Mouse (Mus musculus) liver, embryonic 15.5 days (tissue): Measurements from ENCODE around the gene Maf. TPM values are rescaled to one million over a fixed set of nuclear protein-coding genes. Genes with fewer than 3 reads are reported as not detected.
A peak's percentile ranks its signal among the peaks of the same experiment; 100 is the strongest.

Source experiments
- ATAC-seq: fragments of 200-750 bp; cut with Nextera tagmentation; 2 replicates; pipeline ENCODE4 v1.8.0; 2017; ENCODE audit warnings: moderate number of reproducible peaks, mild to moderate bottlenecking, moderate library complexity; ENCODE audit not compliant: insufficient read depth
- H3K27ac ChIP-seq: fragments of 300-500 bp; sonication (generic); replicated peaks from 2 replicates; pipeline ENCODE4 v1.5.1; 2015; ENCODE audit warnings: mild to moderate bottlenecking, inconsistent platforms
- H3K27me3 ChIP-seq: fragments of 300-500 bp; sonication (generic); 2 replicates; pipeline ENCODE4 v1.6.1; 2015; ENCODE audit warnings: mild to moderate bottlenecking, inconsistent platforms
- H3K36me3 ChIP-seq: fragments of 300-500 bp; sonication (generic); replicated peaks from 2 replicates; pipeline ENCODE4 v1.6.1; 2015; ENCODE audit warnings: moderate library complexity, mild to moderate bottlenecking, inconsistent platforms
- H3K4me1 ChIP-seq: fragments of 300-500 bp; sonication (generic); replicated peaks from 2 replicates; pipeline ENCODE4 v1.6.1; 2015; ENCODE audit warnings: inconsistent platforms
- H3K4me2 ChIP-seq: fragments of 300-500 bp; sonication (generic); 2 replicates; pipeline ENCODE4 v1.6.1; 2015; ENCODE audit warnings: moderate library complexity, mild to moderate bottlenecking, inconsistent platforms
- H3K4me3 ChIP-seq: fragments of 300-500 bp; sonication (generic); replicated peaks from 2 replicates; pipeline ENCODE4 v1.5.1; 2015; ENCODE audit warnings: mild to moderate bottlenecking, inconsistent platforms
- H3K9ac ChIP-seq: fragments of 300-500 bp; sonication (generic); 2 replicates; pipeline ENCODE4 v1.6.1; 2015; ENCODE audit warnings: moderate library complexity, mild to moderate bottlenecking, inconsistent platforms
- H3K9me3 ChIP-seq: fragments of 300-500 bp; sonication (generic); replicated peaks from 2 replicates; pipeline ENCODE4 v1.6.1; 2016; ENCODE audit warnings: inconsistent platforms
- whole genome bisulfite sequencing: fragments of 180-500 bp; shearing (Covaris S2); methylation state at CpG from one replicate; pipeline ENCODE4 v1.1.7; 2015; ENCODE audit warnings: mixed read lengths; ENCODE audit not compliant: insufficient replicate concordance; 5-methylcytosine and 5-hydroxymethylcytosine counted together
- polyA plus RNA-seq: library from polyadenylated mRNA; unstranded; fragments of >200 nt; fragmentation: Nextera tagmentation; extraction: Ambion mirVana; gene quantifications from 2 replicates; pipeline ENCODE4 v1.2.1, GENCODE M21; 2015

Maf gene
- polyA plus RNA-seq, 1 experiment from 2014 or later, result 2.3 TPM

GRCm38 (mm10) chr8:115732401-115732800, 24.8 kb upstream of the Maf start:
- H3K4me1 ChIP-seq, result no peaks in the 10 kb centered on the region
- H3K27me3 ChIP-seq, result no peaks in the 10 kb centered on the region
- ATAC-seq, result no peak
- 54% methylated on average over 6 of the region's 6 CpGs for WGBS
- no peak overlapping the region for H3K4me3 ChIP-seq
- H3K27ac ChIP-seq, result no peak overlapping the region
- H3K9ac ChIP-seq, result no peak overlapping the region
- no peak overlapping the region for H3K4me2 ChIP-seq
- H3K9me3 ChIP-seq, result no peaks in the 10 kb centered on the region
- no peaks in the 10 kb centered on the region for H3K36me3 ChIP-seq

- Histone ChIP-seq H3K4me3 (no peak overlapping the region), H3K4me1 (no peaks in the 10 kb centered on the region), H3K9me3 (no peaks in the 10 kb centered on the region), H3K4me2 (no peak overlapping the region), H3K27me3 (no peaks in the 10 kb centered on the region), H3K9ac (no peak overlapping the region), H3K36me3 (no peaks in the 10 kb centered on the region), H3K27ac (no peak overlapping the region)
- 58% methylated on average over 3 of the region's 3 CpGs for WGBS
- ATAC-seq, result no peak
These were observed 19.2 kb upstream of the Maf start for GRCm38 (mm10) chr8:115726807-115727206.

GRCm38 (mm10) chr8:115726231-115726630, 18.6 kb upstream of the Maf start:
- H3K4me3 ChIP-seq, result no peak overlapping the region
- H3K27me3 ChIP-seq, result no peaks in the 10 kb centered on the region
- H3K27ac ChIP-seq, result no peak overlapping the region
- no peaks in the 10 kb centered on the region for H3K36me3 ChIP-seq
- WGBS, result 45% methylated on average over 4 of the region's 4 CpGs
- H3K4me1 ChIP-seq, result no peaks in the 10 kb centered on the region
- no peak overlapping the region for H3K4me2 ChIP-seq
- no peak overlapping the region for H3K9ac ChIP-seq
- no peaks in the 10 kb centered on the region for H3K9me3 ChIP-seq
- ATAC-seq, result no peak

GRCm38 (mm10) chr8:115719126-115719525, 11.5 kb upstream of the Maf start:
- Histone ChIP-seq H3K4me3 (no peak overlapping the region), H3K4me2 (no peak overlapping the region), H3K4me1 (no peaks in the 10 kb centered on the region), H3K9me3 (no peaks in the 10 kb centered on the region), H3K27me3 (no peaks in the 10 kb centered on the region), H3K27ac (no peak overlapping the region), H3K9ac (no peak overlapping the region), H3K36me3 (no peaks in the 10 kb centered on the region)
- WGBS, result 57% methylated on average over 7 of the region's 7 CpGs
- no peak for ATAC-seq

GRCm38 (mm10) chr8:115718621-115719020, 11.0 kb upstream of the Maf start:
- 60% methylated on average over 6 of the region's 6 CpGs for WGBS
- Histone ChIP-seq H3K27me3 (no peaks in the 10 kb centered on the region), H3K36me3 (no peaks in the 10 kb centered on the region), H3K9me3 (no peaks in the 10 kb centered on the region), H3K27ac (no peak overlapping the region), H3K9ac (no peak overlapping the region), H3K4me3 (no peak overlapping the region), H3K4me1 (no peaks in the 10 kb centered on the region), H3K4me2 (no peak overlapping the region)
- no peak for ATAC-seq

GRCm38 (mm10) chr8:115715262-115715661, 7.7 kb upstream of the Maf start:
- no peaks in the 10 kb centered on the region for H3K4me1 ChIP-seq
- no peak overlapping the region for H3K9ac ChIP-seq
- H3K36me3 ChIP-seq, result no peaks in the 10 kb centered on the region
- H3K9me3 ChIP-seq, result no peaks in the 10 kb centered on the region
- no peak overlapping the region for H3K4me3 ChIP-seq
- ATAC-seq, result no peak
- peaks cover 6% of the 10 kb centered on the region for H3K27me3 ChIP-seq
- H3K27ac ChIP-seq, result no peak overlapping the region
- 61% methylated on average over 4 of the region's 4 CpGs for WGBS
- no peak overlapping the region for H3K4me2 ChIP-seq

- WGBS, result 43% methylated on average over 11 of the region's 11 CpGs
- no peak overlapping the region for H3K4me2 ChIP-seq
These were observed 3.5 kb upstream of the Maf start for GRCm38 (mm10) chr8:115711106-115711505.

GRCm38 (mm10) chr8:115709931-115710330, 2.3 kb upstream of the Maf start:
- H3K4me1 ChIP-seq, result no peaks in the 10 kb centered on the region; the same call in none of the 2 replicates
- 48% methylated on average over 8 of the region's 8 CpGs for WGBS
- H3K27me3 ChIP-seq, result peaks cover 60% of the 10 kb centered on the region
- H3K4me2 ChIP-seq, result no peak overlapping the region
- H3K9ac ChIP-seq, result no peak overlapping the region
- H3K4me3 ChIP-seq, result no peak overlapping the region
- no peaks in the 10 kb centered on the region for H3K36me3 ChIP-seq
- ATAC-seq, result no peak
- no peaks in the 10 kb centered on the region for H3K9me3 ChIP-seq
- no peak overlapping the region for H3K27ac ChIP-seq

More at GRCm38 (mm10) chr8:115711106-115711505, 3.5 kb upstream of the Maf start:
- no peak for ATAC-seq
- no peak overlapping the region for H3K4me3 ChIP-seq
- H3K36me3 ChIP-seq, result no peaks in the 10 kb centered on the region
- H3K27me3 ChIP-seq, result peaks cover 48% of the 10 kb centered on the region
- H3K9ac ChIP-seq, result no peak overlapping the region
- H3K27ac ChIP-seq, result no peak overlapping the region
- no peaks in the 10 kb centered on the region for H3K9me3 ChIP-seq
- H3K4me1 ChIP-seq, result no peaks in the 10 kb centered on the region; the same call in none of the 2 replicates

- Histone ChIP-seq H3K4me3 (0 out of 2 replicates have a peak overlapping the region, but pooled peaks have one; percentile 54), H3K4me1 (no peaks in the 10 kb centered on the region; the same call in none of the 2 replicates), H3K9ac (no peak overlapping the region), H3K4me2 (peak overlapping the region; percentile 66), H3K9me3 (no peaks in the 10 kb centered on the region), H3K36me3 (no peaks in the 10 kb centered on the region), H3K27me3 (peaks cover 67% of the 10 kb centered on the region), H3K27ac (no peak overlapping the region)
- ATAC-seq, result no peak
- WGBS, result 2% methylated on average over 19 of the region's 19 CpGs
These were observed 1.6 kb upstream of the Maf start for GRCm38 (mm10) chr8:115708936-115709780.

- Histone ChIP-seq H3K27me3 (peaks cover 67% of the 10 kb centered on the region), H3K36me3 (no peaks in the 10 kb centered on the region), H3K9ac (peak overlapping the region; percentile 21; the same call in 1 of the 2 replicates), H3K9me3 (no peaks in the 10 kb centered on the region), H3K27ac (peak overlapping the region; percentile 70), H3K4me2 (peak overlapping the region; percentile 66), H3K4me3 (peak overlapping the region; percentile 54), H3K4me1 (no peaks in the 10 kb centered on the region; the same call in none of the 2 replicates)
- WGBS, result under 1% methylated on average over 74 of the region's 76 CpGs
- ATAC-seq, result peak; percentile 67
These were observed 498 bp downstream of the Maf start for GRCm38 (mm10) chr8:115706861-115707730.

- H3K27me3 ChIP-seq, result peaks cover 67% of the 10 kb centered on the region
- H3K4me3 ChIP-seq, result peak overlapping the region; percentile 54
- H3K9me3 ChIP-seq, result no peaks in the 10 kb centered on the region
- H3K36me3 ChIP-seq, result no peaks in the 10 kb centered on the region
- peak overlapping the region; percentile 21; the same call in 1 of the 2 replicates for H3K9ac ChIP-seq
- H3K4me2 ChIP-seq, result peak overlapping the region; percentile 66
- H3K27ac ChIP-seq, result peak overlapping the region; percentile 70
- H3K4me1 ChIP-seq, result no peaks in the 10 kb centered on the region; the same call in none of the 2 replicates
- WGBS, result under 1% methylated on average over 39 of the region's 39 CpGs
- no peak for ATAC-seq
These were observed 1.2 kb downstream of the Maf start for GRCm38 (mm10) chr8:115706411-115706860.
